Mouse (Mus musculus): ENCODE measurements around the gene Cst6. TPM values are rescaled to one million over a fixed set of nuclear protein-coding genes. Genes with fewer than 3 reads are reported as not detected.

The Cst6 gene
- polyA plus RNA-seq, 1 experiment, result 2.6 TPM

DNA sequence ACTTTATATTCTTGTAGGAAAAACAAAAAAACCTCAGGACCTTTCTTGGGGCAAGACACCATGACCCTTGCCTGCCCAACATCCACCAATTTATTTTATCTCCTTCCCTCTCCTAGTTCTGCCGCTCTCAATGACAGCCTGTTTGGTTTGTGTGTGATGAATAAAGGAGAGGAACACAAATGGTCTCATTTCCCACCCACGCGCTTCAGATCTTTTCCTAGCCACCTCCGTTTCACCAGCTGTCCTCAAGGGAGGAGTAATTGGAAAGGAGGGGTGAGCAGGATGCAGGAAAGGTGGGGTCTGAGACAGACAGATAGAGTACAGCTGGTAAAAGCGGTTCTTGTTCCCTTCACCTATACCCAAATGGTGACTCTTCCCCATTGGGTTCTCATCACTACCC lies 52.7 kb downstream of the Cst6 start:
- TF ChIP-seq POLR2A (IDR thresholded peaks at IDR 0.05; ENCODE audit: low read depth, low read length), result no peak
- no peak for TF ChIP-seq CTCF (IDR thresholded peaks at IDR 0.05; ENCODE audit: borderline replicate concordance, insufficient read depth, low read length)
- Histone ChIP-seq H3K27ac (ENCODE audit: insufficient read depth, low read length) (no peak overlapping the region), H3K4me1 (ENCODE audit: control insufficient read depth, insufficient read depth, low read length) (no peaks in the 10 kb centered on the region), H3K4me3 (ENCODE audit: insufficient read depth, low read length) (no peak overlapping the region)

DNA sequence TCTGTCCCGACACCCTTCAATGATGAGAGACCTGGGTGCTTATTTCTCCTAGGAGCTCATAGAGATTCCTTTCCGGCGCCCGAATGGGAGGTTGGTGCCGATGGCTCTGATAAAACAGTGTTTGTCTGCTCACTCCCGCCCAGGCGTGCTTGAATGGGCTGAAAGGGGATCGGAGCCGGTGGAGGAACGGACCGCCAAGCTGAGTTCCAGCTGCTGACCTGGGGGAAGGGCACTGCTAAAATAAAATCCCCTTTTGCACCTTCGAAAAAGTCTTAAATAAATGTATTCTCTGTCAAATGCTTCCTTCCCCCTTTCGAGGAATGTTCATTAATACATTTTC lies 53.7 kb downstream of the Cst6 start:
- no peaks in the 10 kb centered on the region for H3K4me1 ChIP-seq (ENCODE audit: control insufficient read depth, insufficient read depth, low read length)
- peak overlapping the region; percentile 38; the same call in 1 of the 2 replicates for H3K27ac ChIP-seq (ENCODE audit: insufficient read depth, low read length)
- H3K4me3 ChIP-seq (ENCODE audit: insufficient read depth, low read length), result peak overlapping the region; percentile 72
- no peak for TF ChIP-seq CTCF (IDR thresholded peaks at IDR 0.05; ENCODE audit: borderline replicate concordance, insufficient read depth, low read length)

DNA sequence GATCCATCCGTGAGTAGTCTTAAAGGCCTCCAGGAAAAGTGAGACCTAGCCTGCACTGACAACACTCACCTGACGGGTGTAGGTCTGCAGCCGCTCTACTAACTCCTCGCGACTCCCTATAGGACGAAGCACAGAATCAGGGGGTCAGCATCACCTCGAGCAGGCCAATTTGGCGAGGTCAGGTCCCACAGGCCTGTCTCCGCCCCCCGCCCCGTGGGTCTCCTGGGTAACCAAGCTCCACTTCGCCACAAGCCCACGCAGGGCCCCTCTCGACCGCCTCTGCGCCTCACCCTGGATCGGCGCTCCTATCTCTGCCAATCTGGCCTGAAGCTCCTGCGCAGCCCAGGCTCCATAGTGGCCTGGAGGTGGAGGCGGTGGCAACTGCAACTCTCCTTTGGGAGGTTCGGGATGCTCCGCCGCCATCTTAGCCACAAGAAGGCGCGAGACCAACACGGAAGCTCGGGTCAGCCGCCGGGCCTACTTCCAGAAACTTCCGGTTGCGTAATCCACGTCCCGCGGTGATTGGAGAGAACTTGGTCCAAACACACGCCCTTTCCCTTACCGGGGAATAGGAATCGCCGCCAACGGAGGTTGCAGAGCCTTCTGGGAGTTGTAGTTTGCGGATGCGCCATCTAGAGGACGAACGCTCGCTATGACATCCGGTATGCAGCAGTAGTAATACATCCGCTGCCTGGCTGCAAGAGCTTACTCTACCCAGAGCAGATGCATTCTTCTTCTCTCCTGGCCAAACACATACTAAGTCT lies 54.2 kb downstream of the Cst6 start, which contains the start of gene Sf3b2:
Gene Sf3b2 (minus strand): TSS at position 484 of the 764 bp plus-strand sequence.
- Histone ChIP-seq H3K27ac (ENCODE audit: insufficient read depth, low read length) (peak within 1 kb of the TSS; percentile 60), H3K4me3 (ENCODE audit: insufficient read depth, low read length) (peak within 1 kb of the TSS; percentile 79), H3K4me1 (ENCODE audit: control insufficient read depth, insufficient read depth, low read length) (no peaks in the 10 kb centered on the region)
- TF ChIP-seq CTCF (IDR thresholded peaks at IDR 0.05; ENCODE audit: borderline replicate concordance, insufficient read depth, low read length) (peak; percentile 27; the same call in 1 of the 2 replicates), POLR2A (IDR thresholded peaks at IDR 0.05; ENCODE audit: low read depth, low read length) (peak; percentile 93)

Other genes starting within 250 kb of the Cst6 start
- gene Rab1b, start 242.5 kb downstream of the Cst6 start, polyA plus RNA-seq (2011; ENCODE audit: insufficient read length, low read depth, missing spikeins), result 115 and 123 TPM in 2 replicates
- gene Klc2, start 231.0 kb downstream of the Cst6 start, polyA plus RNA-seq (2011; ENCODE audit: insufficient read length, low read depth, missing spikeins), result 20.1 and 24.2 TPM in 2 replicates
- gene Pacs1, start 76.5 kb downstream of the Cst6 start, polyA plus RNA-seq (2011; ENCODE audit: insufficient read length, low read depth, missing spikeins), result 23.3 and 23.5 TPM in 2 replicates
- 126 and 140 TPM in 2 replicates for gene Sf3b2, start 54.1 kb downstream of the Cst6 start, polyA plus RNA-seq (2011; ENCODE audit: insufficient read length, low read depth, missing spikeins)
- gene Gal3st3, start 51.2 kb downstream of the Cst6 start, polyA plus RNA-seq (2011; ENCODE audit: insufficient read length, low read depth, missing spikeins), result 0.20 and 0.35 TPM in 2 replicates
- not detected in 2 replicates for gene Catsper1, start 13.8 kb downstream of the Cst6 start, polyA plus RNA-seq (2011; ENCODE audit: insufficient read length, low read depth, missing spikeins)
- 19.5 and 26.6 TPM in 2 replicates for gene Eif1ad, start 17.2 kb upstream of the Cst6 start, polyA plus RNA-seq (2011; ENCODE audit: insufficient read length, low read depth, missing spikeins)
- 149 and 154 TPM in 2 replicates for gene Banf1, start 17.6 kb upstream of the Cst6 start, polyA plus RNA-seq (2011; ENCODE audit: insufficient read length, low read depth, missing spikeins)
- gene Sart1, start 39.1 kb upstream of the Cst6 start, polyA plus RNA-seq (2011; ENCODE audit: insufficient read length, low read depth, missing spikeins), result 34.7 and 35.3 TPM in 2 replicates
- not detected in 2 replicates for gene Tsga10ip, start 53.0 kb upstream of the Cst6 start, polyA plus RNA-seq (2011; ENCODE audit: insufficient read length, low read depth, missing spikeins)
- gene Drap1, start 75.4 kb upstream of the Cst6 start, polyA plus RNA-seq (2011; ENCODE audit: insufficient read length, low read depth, missing spikeins), result 152 and 169 TPM in 2 replicates
- 47.2 and 48.3 TPM in 2 replicates for gene AI837181, start 75.6 kb upstream of the Cst6 start, polyA plus RNA-seq (2011; ENCODE audit: insufficient read length, low read depth, missing spikeins)
- gene Fosl1, start 98.0 kb upstream of the Cst6 start, polyA plus RNA-seq (2011; ENCODE audit: insufficient read length, low read depth, missing spikeins), result 13.4 and 35.0 TPM in 2 replicates
- gene Ccdc85b, start 108.3 kb upstream of the Cst6 start, polyA plus RNA-seq (2011; ENCODE audit: insufficient read length, low read depth, missing spikeins), result 3.0 and 5.2 TPM in 2 replicates
- 53.1 and 66.3 TPM in 2 replicates for gene Fibp, start 111.0 kb upstream of the Cst6 start, polyA plus RNA-seq (2011; ENCODE audit: insufficient read length, low read depth, missing spikeins)
- gene Ctsw, start 118.9 kb upstream of the Cst6 start, polyA plus RNA-seq (2011; ENCODE audit: insufficient read length, low read depth, missing spikeins), result 0.76 and 1.0 TPM in 2 replicates
- gene Efemp2, start 124.4 kb upstream of the Cst6 start, polyA plus RNA-seq (2011; ENCODE audit: insufficient read length, low read depth, missing spikeins), result 368 and 420 TPM in 2 replicates
- gene Mus81, start 138.8 kb upstream of the Cst6 start, polyA plus RNA-seq (2011; ENCODE audit: insufficient read length, low read depth, missing spikeins), result 21.8 and 27.1 TPM in 2 replicates
- gene Cfl1, start 140.9 kb upstream of the Cst6 start, polyA plus RNA-seq (2011; ENCODE audit: insufficient read length, low read depth, missing spikeins), result 1,890 and 1,995 TPM in 2 replicates
- 0.97 and 1.4 TPM in 2 replicates for gene 1700020D05Rik, start 154.2 kb upstream of the Cst6 start, polyA plus RNA-seq (2011; ENCODE audit: insufficient read length, low read depth, missing spikeins)
- gene Snx32, start 161.0 kb upstream of the Cst6 start, polyA plus RNA-seq (2011; ENCODE audit: insufficient read length, low read depth, missing spikeins), result 8.7 and 18.4 TPM in 2 replicates
- not detected in 2 replicates for gene Ovol1, start 211.1 kb upstream of the Cst6 start, polyA plus RNA-seq (2011; ENCODE audit: insufficient read length, low read depth, missing spikeins)
- gene Ap5b1, start 218.5 kb upstream of the Cst6 start, polyA plus RNA-seq (2011; ENCODE audit: insufficient read length, low read depth, missing spikeins), result 3.1 and 3.2 TPM in 2 replicates